Mouse (Mus musculus): ENCODE measurements at regions not wholly inside any gene's neighbourhood (a gene's known extent, or its start where the extent isn't known, plus 50 kb on each side); places are given as distances from the start of the nearest gene placed in this dataset.

GRCm38 (mm10) chr8:90491691-90492090 is 143.5 kb upstream of the Tox3 start:
- Histone ChIP-seq H3K9me3 (replicated peaks) (no peaks in the 10 kb centered on the region), H3K36me3 (no peaks in the 10 kb centered on the region), H3K27ac (replicated peaks) (peak overlapping the region; percentile 47), H3K27me3 (ENCODE audit: low read depth, poor library complexity, severe bottlenecking) (no peaks in the 10 kb centered on the region), H3K4me1 (peaks cover 61% of the 10 kb centered on the region), H3K4me3 (no peak overlapping the region)
- WGBS: 64% methylated on average over 7 of the region's 7 CpGs
- DNase-seq (ENCODE audit: low spot score): no peak

GRCm38 (mm10) chr8:90490734-90491441 is 142.7 kb upstream of the Tox3 start:
- Histone ChIP-seq H3K4me3 (no peak overlapping the region), H3K4me1 (peaks cover 58% of the 10 kb centered on the region), H3K36me3 (no peaks in the 10 kb centered on the region), H3K27me3 (ENCODE audit: low read depth, poor library complexity, severe bottlenecking) (no peaks in the 10 kb centered on the region), H3K9me3 (replicated peaks) (no peaks in the 10 kb centered on the region), H3K27ac (replicated peaks) (peak overlapping the region; percentile 47)
- DNase-seq (ENCODE audit: low spot score): no peak
- WGBS: 67% methylated on average over 17 of the region's 17 CpGs

GRCm38 (mm10) chr8:90486556-90486955 is 138.4 kb upstream of the Tox3 start:
- H3K27me3 ChIP-seq (ENCODE audit: low read depth, poor library complexity, severe bottlenecking): no peaks in the 10 kb centered on the region
- 89% methylated on average over 3 of the region's 3 CpGs for WGBS
- H3K4me1 ChIP-seq: peaks cover 27% of the 10 kb centered on the region
- no peak overlapping the region for H3K4me3 ChIP-seq
- H3K9me3 ChIP-seq (replicated peaks): no peaks in the 10 kb centered on the region
- no peak for DNase-seq (ENCODE audit: low spot score)
- no peaks in the 10 kb centered on the region for H3K36me3 ChIP-seq
- no peak overlapping the region for H3K27ac ChIP-seq (replicated peaks)

GRCm38 (mm10) chr8:90478149-90478548 is 130.0 kb upstream of the Tox3 start:
- Histone ChIP-seq H3K36me3 (no peaks in the 10 kb centered on the region), H3K27me3 (ENCODE audit: low read depth, poor library complexity, severe bottlenecking) (no peaks in the 10 kb centered on the region), H3K4me3 (no peak overlapping the region), H3K4me1 (no peaks in the 10 kb centered on the region), H3K9me3 (replicated peaks) (no peaks in the 10 kb centered on the region), H3K27ac (replicated peaks) (no peak overlapping the region)
- WGBS: 84% methylated on average over 4 of the region's 4 CpGs
- no peak for DNase-seq (ENCODE audit: low spot score)

GRCm38 (mm10) chr8:90474066-90474465 is 125.9 kb upstream of the Tox3 start:
- Histone ChIP-seq H3K9me3 (replicated peaks) (no peaks in the 10 kb centered on the region), H3K27ac (replicated peaks) (no peak overlapping the region), H3K27me3 (ENCODE audit: low read depth, poor library complexity, severe bottlenecking) (no peaks in the 10 kb centered on the region), H3K4me1 (no peaks in the 10 kb centered on the region), H3K4me3 (no peak overlapping the region), H3K36me3 (no peaks in the 10 kb centered on the region)
- WGBS: 84% methylated on average over 7 of the region's 7 CpGs
- no peak for DNase-seq (ENCODE audit: low spot score)

- H3K36me3 ChIP-seq: no peaks in the 10 kb centered on the region
- H3K9me3 ChIP-seq (replicated peaks): no peaks in the 10 kb centered on the region
- H3K4me1 ChIP-seq: no peaks in the 10 kb centered on the region
- no peak for DNase-seq (ENCODE audit: low spot score)
- H3K27ac ChIP-seq (replicated peaks): no peak overlapping the region
- 90% methylated on average over 11 of the region's 11 CpGs for WGBS
- H3K27me3 ChIP-seq (ENCODE audit: low read depth, poor library complexity, severe bottlenecking): no peaks in the 10 kb centered on the region
- H3K4me3 ChIP-seq: no peak overlapping the region
Measured at GRCm38 (mm10) chr8:90470826-90471225, 122.7 kb upstream of the Tox3 start.

GRCm38 (mm10) chr8:90463708-90464107 is 115.6 kb upstream of the Tox3 start:
- Histone ChIP-seq H3K4me3 (no peak overlapping the region), H3K27me3 (ENCODE audit: low read depth, poor library complexity, severe bottlenecking) (no peaks in the 10 kb centered on the region), H3K9me3 (replicated peaks) (no peaks in the 10 kb centered on the region), H3K4me1 (no peaks in the 10 kb centered on the region), H3K27ac (replicated peaks) (no peak overlapping the region), H3K36me3 (no peaks in the 10 kb centered on the region)
- no peak for DNase-seq (ENCODE audit: low spot score)
- WGBS: 72% methylated on average over 1 of the region's 1 CpGs

GRCm38 (mm10) chr8:90455321-90455720 is 107.2 kb upstream of the Tox3 start:
- no peaks in the 10 kb centered on the region for H3K27me3 ChIP-seq (ENCODE audit: low read depth, poor library complexity, severe bottlenecking)
- H3K27ac ChIP-seq (replicated peaks): no peak overlapping the region
- WGBS: 93% methylated on average over 2 of the region's 2 CpGs
- H3K4me3 ChIP-seq: no peak overlapping the region
- no peak for DNase-seq (ENCODE audit: low spot score)
- H3K36me3 ChIP-seq: no peaks in the 10 kb centered on the region
- H3K4me1 ChIP-seq: peaks cover 28% of the 10 kb centered on the region
- no peaks in the 10 kb centered on the region for H3K9me3 ChIP-seq (replicated peaks)

GRCm38 (mm10) chr8:90454130-90454529 is 106.0 kb upstream of the Tox3 start:
- peaks cover 28% of the 10 kb centered on the region for H3K4me1 ChIP-seq
- no peaks in the 10 kb centered on the region for H3K36me3 ChIP-seq
- H3K27me3 ChIP-seq (ENCODE audit: low read depth, poor library complexity, severe bottlenecking): no peaks in the 10 kb centered on the region
- H3K27ac ChIP-seq (replicated peaks): peak overlapping the region; percentile 10; the same call in 1 of the 2 replicates
- DNase-seq (ENCODE audit: low spot score): no peak
- WGBS: 58% methylated on average over 5 of the region's 5 CpGs
- no peak overlapping the region for H3K4me3 ChIP-seq
- H3K9me3 ChIP-seq (replicated peaks): no peaks in the 10 kb centered on the region

- H3K4me1 ChIP-seq: peaks cover 23% of the 10 kb centered on the region
- no peak overlapping the region for H3K4me3 ChIP-seq
- H3K36me3 ChIP-seq: no peaks in the 10 kb centered on the region
- peak; percentile 64 for DNase-seq (ENCODE audit: low spot score)
- 0 out of 2 replicates have a peak, but pooled peaks cover 5% of the 10 kb centered on the region for H3K9me3 ChIP-seq (replicated peaks)
- peak overlapping the region; percentile 79 for H3K27ac ChIP-seq (replicated peaks)
- H3K27me3 ChIP-seq (ENCODE audit: low read depth, poor library complexity, severe bottlenecking): no peaks in the 10 kb centered on the region; the same call in 1 of the 2 replicates
- WGBS: 44% methylated on average over 9 of the region's 9 CpGs
Measured at GRCm38 (mm10) chr8:90441058-90441851, 93.1 kb upstream of the Tox3 start.

GRCm38 (mm10) chr8:90414021-90414420 is 65.9 kb upstream of the Tox3 start:
- Histone ChIP-seq H3K27me3 (ENCODE audit: low read depth, poor library complexity, severe bottlenecking) (no peaks in the 10 kb centered on the region), H3K9me3 (replicated peaks) (no peaks in the 10 kb centered on the region), H3K4me3 (no peak overlapping the region), H3K4me1 (no peaks in the 10 kb centered on the region), H3K36me3 (no peaks in the 10 kb centered on the region), H3K27ac (replicated peaks) (no peak overlapping the region)
- DNase-seq (ENCODE audit: low spot score): no peak
- WGBS: 91% methylated on average over 2 of the region's 2 CpGs
